Mouse (Mus musculus) embryonic fibroblast, embryonic 13.5 days (primary cell): ENCODE results near the gene Usp22.

Source experiments
- CTCF ChIP-seq: IDR thresholded peaks from 2 replicates; pipeline ENCODE4 v1.5.1; 2011; ENCODE audit warnings: mild to moderate bottlenecking, control low read depth, low read length, moderate library complexity, borderline replicate concordance; ENCODE audit not compliant: insufficient read depth
- POLR2A ChIP-seq: IDR thresholded peaks from 2 replicates; pipeline ENCODE4 v1.6.1; 2011; ENCODE audit warnings: low read depth, mild to moderate bottlenecking, control low read depth, low read length, moderate library complexity

DNA sequence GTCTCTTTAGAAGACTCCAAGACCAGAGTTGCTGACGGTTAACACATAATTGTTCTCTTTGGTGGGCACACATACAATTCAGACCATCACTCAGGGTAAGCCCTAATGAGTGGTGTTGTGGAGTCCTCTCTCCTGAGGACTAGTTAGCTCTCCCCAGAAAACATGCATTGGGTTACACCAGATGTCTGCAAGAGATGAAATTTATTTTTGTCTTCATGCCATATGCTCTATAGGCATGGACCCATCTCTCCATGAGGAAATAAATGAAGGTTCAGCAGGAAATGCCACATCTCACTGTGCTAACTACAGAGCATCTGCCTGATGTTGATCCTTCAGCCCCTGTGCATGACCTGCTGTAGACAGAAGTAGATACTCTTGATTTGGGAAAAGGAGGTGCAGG is 47.2 kb upstream of the Usp22 start:
- TF ChIP-seq CTCF (no peak), POLR2A (no peak)
